Mouse (Mus musculus) adrenal gland, adult 2 months (tissue): ENCODE data around the gene Abcc5. TPM values are rescaled to one million over a fixed set of nuclear protein-coding genes. Genes with fewer than 3 reads are reported as not detected.

Experiments used
- DNase-seq: peaks from one replicate; pipeline ENCODE4 v3.0.0; 2021
- polyA plus RNA-seq: library from polyadenylated mRNA; depleted of rRNA; stranded (reverse); fragments of >200 nt; gene quantifications from 2 replicates; pipeline ENCODE4 v1.2.3, GENCODE M21; 2012; rRNA removed
- total RNA-seq, 2 experiments: library from RNA; stranded (reverse); gene quantifications; 2 replicates each; pipeline ENCODE4 v1.2.3; 2021

Abcc5 gene
- total and polyA plus RNA-seq, 3 experiments = 51.2 to 66.4 (median 62.3) TPM

DNA sequence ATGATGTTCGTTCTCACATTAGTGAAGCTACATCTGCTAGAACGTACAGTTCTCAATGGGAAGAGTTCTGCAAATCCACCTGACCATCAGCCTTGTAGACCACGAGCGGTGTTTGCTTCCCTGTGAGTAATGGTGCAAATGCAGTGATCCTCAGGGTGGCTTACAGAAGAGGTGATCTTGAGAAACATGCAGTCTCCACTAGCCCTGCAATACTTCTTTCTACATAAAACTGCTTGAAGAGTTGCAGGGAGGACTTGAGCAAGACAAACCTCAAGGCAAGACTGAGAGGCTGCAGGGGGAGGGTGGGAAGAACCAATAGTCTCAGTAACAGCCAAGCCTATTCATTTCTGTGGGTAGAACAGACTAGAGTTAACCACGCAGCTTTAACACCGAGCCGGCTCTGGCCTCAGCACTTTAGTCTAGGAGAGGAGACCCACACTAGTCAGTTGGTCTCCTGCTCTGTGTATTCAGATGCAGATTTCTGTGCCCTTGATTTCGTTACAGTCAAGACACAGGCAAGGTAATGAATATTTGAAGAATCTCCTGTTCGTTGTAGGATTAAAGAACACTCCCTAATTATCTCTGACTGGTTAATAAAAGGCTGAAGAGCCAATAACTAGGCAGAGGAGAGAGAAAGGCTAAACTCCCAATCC is 66.4 kb downstream of the Abcc5 start:
- no peak for DNase-seq

DNA sequence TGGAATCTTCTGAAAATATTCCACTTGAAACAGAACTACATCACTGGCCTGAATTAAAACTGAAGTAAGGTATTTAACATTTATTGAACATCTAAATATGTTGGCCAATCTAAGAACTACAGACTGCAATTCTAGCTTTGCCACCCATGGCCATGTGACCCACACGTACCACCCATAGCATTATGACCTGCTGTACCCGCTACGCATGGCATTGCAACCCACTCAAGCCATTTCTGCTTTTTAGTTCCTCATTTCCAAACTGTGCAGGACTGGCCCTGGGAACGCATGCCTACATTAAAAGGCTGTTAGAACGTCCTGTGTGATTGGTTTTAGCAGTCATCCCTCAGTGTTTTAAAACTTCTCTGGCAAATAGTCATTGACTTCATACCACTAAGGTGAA is 68.4 kb downstream of the Abcc5 start:
- DNase-seq = no peak

DNA sequence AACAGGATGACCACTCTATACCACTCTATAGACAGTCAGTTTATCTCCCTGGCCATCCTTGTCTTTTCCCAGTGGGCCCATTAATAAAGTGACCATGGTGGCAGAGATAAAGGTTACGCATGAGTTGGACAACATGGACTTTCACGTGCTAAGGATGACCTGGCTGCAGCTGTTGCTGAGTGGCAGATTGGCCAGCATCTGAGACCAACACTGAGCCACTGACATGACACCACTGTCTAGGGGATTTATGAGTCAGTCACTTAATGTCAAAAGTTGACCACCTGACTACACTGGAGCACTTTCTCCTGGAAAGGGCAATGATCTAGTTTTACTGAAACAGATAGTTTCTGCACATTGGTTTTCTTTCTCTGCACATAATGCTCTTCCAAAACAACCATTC is 71.4 kb downstream of the Abcc5 start:
- peak; percentile 16 for DNase-seq

DNA sequence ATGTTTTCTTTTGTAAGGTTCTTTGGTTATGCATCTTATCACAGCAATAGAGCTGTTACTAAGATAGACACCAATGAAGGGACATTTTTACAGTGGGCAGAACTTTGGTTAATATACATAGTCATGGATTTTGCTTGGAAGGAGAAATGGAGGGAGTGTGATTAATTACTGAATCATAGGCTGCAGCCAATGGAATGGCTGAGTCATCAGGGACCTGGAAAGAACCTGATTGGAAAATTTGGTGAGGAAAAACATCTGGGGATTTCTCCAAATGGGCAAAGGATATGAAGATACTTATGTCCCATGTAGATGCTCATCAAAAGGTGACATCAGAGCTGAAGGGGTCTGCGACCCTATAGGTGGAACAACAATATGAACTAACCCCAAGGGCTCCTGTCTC is 72.2 kb downstream of the Abcc5 start:
- peak; percentile 20 for DNase-seq

- DNase-seq = no peak
Observed at GRCm38 (mm10) chr16:20345464-20345863, 80.7 kb downstream of the Abcc5 start.

DNA sequence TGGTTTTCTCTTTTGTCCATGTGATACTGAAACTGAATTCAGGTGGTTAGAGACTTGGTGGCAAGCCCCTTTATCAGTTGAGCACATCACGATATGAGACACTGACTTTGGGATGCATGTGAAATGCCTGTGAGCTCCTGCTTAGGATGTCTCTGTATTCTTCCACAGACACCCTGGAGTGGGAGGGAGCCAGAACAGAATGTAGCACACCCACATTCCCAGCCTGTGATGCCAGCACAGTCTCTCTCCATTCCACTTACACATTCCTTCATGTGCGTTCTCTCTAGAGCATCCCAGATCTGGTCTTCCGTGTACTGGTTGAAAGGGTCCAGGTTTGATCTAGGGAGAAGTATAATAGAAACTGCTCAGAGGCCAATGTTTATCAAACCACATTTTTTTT is 87.6 kb downstream of the Abcc5 start:
- DNase-seq = no peak

- no peak for DNase-seq
Observed at GRCm38 (mm10) chr16:20334918-20335317, 91.3 kb downstream of the Abcc5 start.

DNA sequence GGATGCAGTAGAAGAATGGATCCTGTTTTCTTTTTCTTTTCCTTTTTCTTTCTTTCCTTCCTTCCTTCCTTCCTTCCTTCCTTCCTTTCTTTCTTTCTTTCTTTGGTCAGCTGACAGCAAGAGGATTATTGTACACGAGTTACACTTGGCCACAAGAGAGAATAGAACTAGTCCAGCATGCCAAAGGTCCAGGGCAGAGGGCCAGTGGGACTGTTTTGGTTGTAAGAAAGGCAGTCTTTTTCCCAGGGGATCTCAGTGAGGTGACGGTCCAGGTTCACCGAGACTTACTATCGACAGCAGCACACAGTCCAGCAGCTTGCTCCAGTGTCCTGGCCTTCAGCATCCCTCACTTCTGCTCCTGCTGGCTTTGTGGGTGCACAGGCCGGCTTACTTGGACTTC is 97.9 kb downstream of the Abcc5 start:
- no peak for DNase-seq

DNA sequence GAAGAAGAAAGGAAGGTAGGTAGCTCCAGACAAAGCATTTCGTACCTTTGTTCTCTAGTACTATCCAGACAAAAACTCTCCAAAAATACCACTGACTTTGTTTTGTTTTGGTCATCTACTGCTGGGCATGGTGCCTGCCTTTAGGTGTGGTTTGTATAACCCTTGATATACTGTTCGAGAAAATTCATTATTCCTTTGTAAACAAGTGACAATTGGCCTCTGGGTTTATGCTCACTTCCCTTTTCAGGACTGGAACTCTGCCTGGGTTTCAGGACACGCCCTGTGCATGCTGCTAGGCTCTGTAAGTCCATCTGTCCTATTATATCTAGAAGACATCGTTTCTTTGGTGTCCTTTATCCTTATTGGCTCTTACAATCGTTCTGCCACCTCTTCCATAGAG is 100.9 kb downstream of the Abcc5 start, which contains the start of gene Cyp2ab1:
TSS of gene Cyp2ab1 (minus strand) at position 119 of the 400 bp plus-strand sequence.
- DNase-seq = no peak

- DNase-seq = no peak
Observed at GRCm38 (mm10) chr16:20323907-20324306, 102.3 kb downstream of the Abcc5 start.

DNA sequence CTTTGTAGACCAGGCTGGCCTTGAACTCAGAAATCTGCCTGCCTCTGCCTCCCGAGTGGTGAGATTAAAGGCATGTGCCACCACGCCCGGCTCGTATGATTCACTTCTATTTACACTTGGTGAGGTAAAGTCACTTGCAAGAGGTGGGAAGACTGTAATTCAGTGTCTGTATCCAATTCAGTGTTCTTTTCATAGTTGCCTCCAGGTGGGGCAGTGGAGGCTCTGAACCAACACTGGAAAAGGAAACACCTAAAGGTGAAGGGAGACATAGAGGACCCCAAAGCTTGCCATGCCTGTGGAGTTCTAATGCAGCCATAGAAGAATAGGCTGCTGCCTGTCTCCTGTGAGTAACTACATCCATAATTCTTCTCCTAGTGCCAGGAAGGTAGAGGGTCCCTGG is 103.9 kb downstream of the Abcc5 start:
- DNase-seq = no peak

DNA sequence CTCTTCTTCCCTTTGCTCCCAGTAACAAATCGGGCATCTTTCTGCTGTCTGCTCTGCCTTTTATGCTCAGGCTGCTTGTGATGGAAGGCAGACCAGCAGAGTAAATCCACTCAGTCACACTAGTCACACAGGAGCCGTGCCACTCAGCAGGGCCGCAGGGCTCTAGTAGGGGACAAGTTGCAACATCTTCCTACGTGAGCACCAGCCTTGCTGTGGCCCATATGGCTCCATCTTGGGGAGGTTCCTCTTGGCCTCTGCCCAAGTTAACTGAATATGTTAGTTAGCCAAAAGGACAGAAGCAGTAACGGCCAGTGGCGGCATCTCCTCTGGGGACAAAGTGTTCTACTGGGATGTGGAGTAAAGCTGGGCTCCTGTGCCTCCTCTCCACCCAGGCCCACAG is 109.4 kb downstream of the Abcc5 start:
- no peak for DNase-seq

GRCm38 (mm10) chr16:20315266-20315665 is 110.9 kb downstream of the Abcc5 start:
- DNase-seq = peak; percentile 51

GRCm38 (mm10) chr16:20312272-20312671 is 113.9 kb downstream of the Abcc5 start:
- DNase-seq = no peak

- DNase-seq = peak; percentile 80
Observed at GRCm38 (mm10) chr16:20301770-20302649, 124.2 kb downstream of the Abcc5 start, which contains the start of gene Parl. Gene Parl (minus strand): TSS chr16:20302387.

- DNase-seq = no peak
Observed at GRCm38 (mm10) chr16:20300076-20300475, 126.1 kb downstream of the Abcc5 start.

Other genes starting within 250 kb of the Abcc5 start
- 10 to 100 TPM in 1 of 2 experiments, 1 to 10 TPM in 1; 1.1 to 10.2 TPM for gene Map6d1, start 185.0 kb downstream of the Abcc5 start, total RNA-seq
- gene Map6d1, start 185.0 kb downstream of the Abcc5 start, polyA plus RNA-seq = 7.8 and 11.2 TPM in 2 replicates
- 100 to 1,000 TPM; 116 to 121 TPM for gene Parl, start 124.0 kb downstream of the Abcc5 start, total RNA-seq
- gene Parl, start 124.0 kb downstream of the Abcc5 start, polyA plus RNA-seq = 24.3 and 34.2 TPM in 2 replicates
- gene Cyp2ab1, start 101.0 kb downstream of the Abcc5 start, total RNA-seq = under 1 TPM; 0.28 to 0.37 TPM
- 0.42 and 0.66 TPM in 2 replicates for gene Cyp2ab1, start 101.0 kb downstream of the Abcc5 start, polyA plus RNA-seq
- 10 to 100 TPM; 50.2 to 67.1 TPM for gene Eif2b5, start 72.4 kb upstream of the Abcc5 start, total RNA-seq
- gene Eif2b5, start 72.4 kb upstream of the Abcc5 start, polyA plus RNA-seq = 18.4 and 20.7 TPM in 2 replicates
- gene Dvl3, start 90.6 kb upstream of the Abcc5 start, total RNA-seq = 10 to 100 TPM; 32.3 to 45.5 TPM
- 43.7 and 52.2 TPM in 2 replicates for gene Dvl3, start 90.6 kb upstream of the Abcc5 start, polyA plus RNA-seq
- 100 to 1,000 TPM; 276 to 366 TPM for gene Ap2m1, start 109.1 kb upstream of the Abcc5 start, total RNA-seq
- 282 and 345 TPM in 2 replicates for gene Ap2m1, start 109.1 kb upstream of the Abcc5 start, polyA plus RNA-seq
- 100 to 1,000 TPM in 1 of 2 experiments, 10 to 100 TPM in 1; 84.6 to 106 TPM for gene Abcf3, start 122.2 kb upstream of the Abcc5 start, total RNA-seq
- 27.6 and 27.7 TPM in 2 replicates for gene Abcf3, start 122.2 kb upstream of the Abcc5 start, polyA plus RNA-seq
- gene Vwa5b2, start 163.1 kb upstream of the Abcc5 start, total RNA-seq = 1 to 10 TPM; 1.3 to 1.4 TPM
- 3.7 and 5.9 TPM in 2 replicates for gene Vwa5b2, start 163.1 kb upstream of the Abcc5 start, polyA plus RNA-seq
- gene Eef1akmt4, start 185.2 kb upstream of the Abcc5 start, total RNA-seq = 1 to 10 TPM; 9.2 to 9.5 TPM
- gene Eef1akmt4, start 185.2 kb upstream of the Abcc5 start, polyA plus RNA-seq = 9.2 and 10.4 TPM in 2 replicates
- not detected for gene Gm49333, start 185.2 kb upstream of the Abcc5 start, total RNA-seq
- gene Gm49333, start 185.2 kb upstream of the Abcc5 start, polyA plus RNA-seq = not detected in 2 replicates
- gene Alg3, start 185.3 kb upstream of the Abcc5 start, total RNA-seq = 10 to 100 TPM; 28.9 to 37.1 TPM
- 32.3 and 47.0 TPM in 2 replicates for gene Alg3, start 185.3 kb upstream of the Abcc5 start, polyA plus RNA-seq
- gene Camk2n2, start 194.9 kb upstream of the Abcc5 start, total RNA-seq = 10 to 100 TPM; 36.8 to 56.4 TPM
- gene Camk2n2, start 194.9 kb upstream of the Abcc5 start, polyA plus RNA-seq = 33.3 and 42.3 TPM in 2 replicates
- gene Ece2, start 203.4 kb upstream of the Abcc5 start, total RNA-seq = 10 to 100 TPM in 1 of 2 experiments, 1 to 10 TPM in 1; 9.3 to 18.8 TPM
- gene Ece2, start 203.4 kb upstream of the Abcc5 start, polyA plus RNA-seq = 2.3 and 5.0 TPM in 2 replicates
- gene Psmd2, start 225.3 kb upstream of the Abcc5 start, total RNA-seq = 100 to 1,000 TPM; 215 to 285 TPM
- gene Psmd2, start 225.3 kb upstream of the Abcc5 start, polyA plus RNA-seq = 38.1 and 43.8 TPM in 2 replicates
- 100 to 1,000 TPM; 368 to 454 TPM for gene Eif4g1, start 241.9 kb upstream of the Abcc5 start, total RNA-seq
- gene Eif4g1, start 241.9 kb upstream of the Abcc5 start, polyA plus RNA-seq = 486 and 565 TPM in 2 replicates